In the genomic region with DNA sequence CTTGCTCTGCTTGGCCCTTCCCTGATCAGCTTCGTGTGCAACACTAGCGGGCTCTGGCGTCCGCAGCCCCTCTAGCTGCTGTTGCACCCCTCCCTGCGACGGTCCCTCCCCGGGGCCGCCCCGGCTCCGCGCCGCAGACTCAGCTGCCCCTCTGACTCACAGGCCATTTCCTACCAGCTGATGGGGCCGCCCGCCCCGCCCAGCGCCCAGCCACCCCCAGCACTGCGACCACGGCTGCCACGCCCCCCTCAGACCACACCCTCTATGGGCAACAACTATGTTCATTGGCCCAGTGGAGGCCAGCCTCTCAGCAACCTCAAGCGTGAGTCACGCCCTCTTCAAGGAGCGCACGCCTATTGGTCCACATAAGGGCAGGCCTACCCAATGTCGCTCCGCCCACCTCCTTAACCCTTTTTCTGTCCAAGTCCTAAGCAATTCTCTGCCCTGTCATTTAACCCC, we compare ENCODE assay signal across 8 mouse cellular contexts. TPM values are rescaled to one million over a fixed set of nuclear protein-coding genes. Genes with fewer than 3 reads are reported as not detected.
DNase-seq lines count a peak whose midpoint lies in the region; ATAC-seq and TF ChIP-seq lines count a peak whose summit lies in the region.

No protein-coding gene starts in this region.

- H3K27me3 ChIP-seq in heart, embryonic 15.5 days, result no peaks in the 10 kb centered on the region
- H3K27me3 ChIP-seq in liver, embryonic 14.5 days (ENCODE audit: control insufficient read depth, insufficient read depth, low read length), result no peaks in the 10 kb centered on the region
- no peaks in the 10 kb centered on the region for H3K27me3 ChIP-seq in neural tube, embryonic 11.5 days (ENCODE audit: control insufficient read depth, insufficient read depth, low read length)
- no peaks in the 10 kb centered on the region for H3K27me3 ChIP-seq in stomach, postnatal 0 days (ENCODE audit: control insufficient read depth, insufficient read depth, low read length)

- peak overlapping the region; percentile 87 for H3K4me3 ChIP-seq in heart, embryonic 15.5 days
- peak overlapping the region; percentile 76 to 84 for H3K4me3 ChIP-seq in liver, embryonic 14.5 days (ENCODE audit: insufficient read depth in 1 of 2, low read depth in 2 of 2, low read length in 2 of 2)
- peak overlapping the region; percentile 58 for H3K4me3 ChIP-seq in neural tube, embryonic 11.5 days (ENCODE audit: low read depth, low read length)
- H3K4me3 ChIP-seq in stomach, postnatal 0 days (ENCODE audit: low read depth, low read length), result peak overlapping the region; percentile 74

- WGBS in heart, embryonic 15.5 days, result under 1% methylated on average over 25 of the region's 25 CpGs
- under 1% methylated on average over 25 of the region's 25 CpGs for WGBS in liver, embryonic 14.5 days (ENCODE audit: insufficient replicate concordance)
- 0% methylated on average over 24 of the region's 25 CpGs for WGBS in neural tube, embryonic 11.5 days
- WGBS in stomach, postnatal 0 days, result under 1% methylated on average over 25 of the region's 25 CpGs

- peak overlapping the region; percentile 80 for H3K27ac ChIP-seq in heart, embryonic 15.5 days
- peak overlapping the region; percentile 98 for H3K27ac ChIP-seq in liver, embryonic 14.5 days
- H3K27ac ChIP-seq in neural tube, embryonic 11.5 days (ENCODE audit: low read depth, low read length), result 0 out of 2 replicates have a peak overlapping the region, but pooled peaks have one; percentile 17
- H3K27ac ChIP-seq in stomach, postnatal 0 days (replicated peaks), result peak overlapping the region; percentile 96

- H3K9ac ChIP-seq in heart, embryonic 15.5 days, result peak overlapping the region; percentile 83
- H3K9ac ChIP-seq in liver, embryonic 14.5 days (replicated peaks), result peak overlapping the region; percentile 93
- peak overlapping the region; percentile 66 for H3K9ac ChIP-seq in neural tube, embryonic 11.5 days (ENCODE audit: low read length)
- H3K9ac ChIP-seq in stomach, postnatal 0 days (ENCODE audit: low read length), result peak overlapping the region; percentile 83

- peak overlapping the region; percentile 95 for H3K4me2 ChIP-seq in heart, embryonic 15.5 days
- peak overlapping the region; percentile 86 for H3K4me2 ChIP-seq in liver, embryonic 14.5 days (ENCODE audit: low read depth)
- H3K4me2 ChIP-seq in neural tube, embryonic 11.5 days (ENCODE audit: low read depth), result peak overlapping the region; percentile 71
- peak overlapping the region; percentile 95 for H3K4me2 ChIP-seq in stomach, postnatal 0 days (replicated peaks; ENCODE audit: low read depth)

- TF ChIP-seq CTCF in liver, embryonic 14.5 days (IDR thresholded peaks at IDR 0.05; ENCODE audit: low read depth), result no peak
- peak; percentile 33 for TF ChIP-seq CTCF in stomach, postnatal 0 days (IDR thresholded peaks at IDR 0.05; ENCODE audit: low read depth)

- H3K4me1 ChIP-seq in heart, embryonic 15.5 days (replicated peaks), result peaks cover 42% of the 10 kb centered on the region
- peaks cover 38 to 50% of the 10 kb centered on the region in 2 experiments for H3K4me1 ChIP-seq in liver, embryonic 14.5 days (replicated peaks; ENCODE audit: control insufficient read depth in 2 of 2, insufficient read depth in 2 of 2, low read length in 1 of 2)
- H3K4me1 ChIP-seq in neural tube, embryonic 11.5 days (ENCODE audit: control insufficient read depth, insufficient read depth, low read length), result peaks cover 20% of the 10 kb centered on the region
- H3K4me1 ChIP-seq in stomach, postnatal 0 days (replicated peaks; ENCODE audit: control insufficient read depth, insufficient read depth), result no peaks in the 10 kb centered on the region

- TF ChIP-seq EP300 in liver, embryonic 14.5 days (IDR thresholded peaks at IDR 0.05; ENCODE audit: low read depth), result no peak
- no peak for TF ChIP-seq EP300 in stomach, postnatal 0 days (optimal IDR thresholded peaks at IDR 0.05)

- no peaks in the 10 kb centered on the region for H3K9me3 ChIP-seq in heart, embryonic 15.5 days (replicated peaks)
- H3K9me3 ChIP-seq in liver, embryonic 14.5 days (ENCODE audit: control insufficient read depth, low read length), result no peaks in the 10 kb centered on the region
- H3K9me3 ChIP-seq in neural tube, embryonic 11.5 days (ENCODE audit: control insufficient read depth, low read length), result no peaks in the 10 kb centered on the region
- no peaks in the 10 kb centered on the region for H3K9me3 ChIP-seq in stomach, postnatal 0 days (ENCODE audit: control insufficient read depth, low read length)

- peak; percentile 94 for ATAC-seq in CD4-positive, CD25-positive, alpha-beta regulatory T cell, adult 4 months
- ATAC-seq in heart, embryonic 15.5 days (replicated peaks; ENCODE audit: insufficient number of reproducible peaks, insufficient read depth, low FRiP score, low read depth), result peak; percentile 98
- peak; percentile 92 for ATAC-seq in liver, embryonic 14.5 days (ENCODE audit: insufficient read depth)
- ATAC-seq in neural tube, embryonic 11.5 days (ENCODE audit: insufficient read depth, low FRiP score, low TSS enrichment), result peak; percentile 93
- peak; percentile 97 for ATAC-seq in stomach, postnatal 0 days (ENCODE audit: low FRiP score, low TSS enrichment)

- H3K36me3 ChIP-seq in heart, embryonic 15.5 days, result peaks cover 12% of the 10 kb centered on the region
- peaks cover 10% of the 10 kb centered on the region for H3K36me3 ChIP-seq in liver, embryonic 14.5 days (replicated peaks; ENCODE audit: control insufficient read depth, insufficient read depth, low read depth)
- H3K36me3 ChIP-seq in neural tube, embryonic 11.5 days (ENCODE audit: control insufficient read depth, insufficient read depth, low read length), result peaks cover 5% of the 10 kb centered on the region; the same call in 1 of the 2 replicates
- peaks cover 4% of the 10 kb centered on the region; the same call in 1 of the 2 replicates for H3K36me3 ChIP-seq in stomach, postnatal 0 days (ENCODE audit: control insufficient read depth, insufficient read depth, low read length)

- peak; percentile 97 for DNase-seq in c-Kit-negative CD71-positive TER-119-positive erythroid progenitor cells, embryonic 14.5 days (ENCODE audit: low read depth, low spot score)
- peak; percentile 94 for DNase-seq in fibroblast of lung, adult 2 months (ENCODE audit: low read depth)
- peak; percentile 98 to 100 for DNase-seq in kidney, postnatal 25 days
- peak; percentile 97 to 98 (median 98) for DNase-seq in liver, embryonic 14.5 days (ENCODE audit: low read depth in 3 of 3, low spot score in 3 of 3)
- DNase-seq in neural tube, embryonic 11.5 days (ENCODE audit: low spot score), result peak; percentile 95
- DNase-seq in stomach, postnatal 0 days (ENCODE audit: low spot score), result peak; percentile 97

RNA-seq across cellular contexts. Expression of gene Fam214b, which starts 5.9 kb away (rescaled TPM):
- polyA plus RNA-seq in CD4-positive, CD25-positive, alpha-beta regulatory T cell, adult 4 months (2017; shearing (Covaris generic)), result 1 to 10 TPM; 1.5 to 2.3 TPM
- polyA plus RNA-seq in heart, embryonic 15.5 days (2015; fragmentation: Nextera tagmentation; extraction: Ambion mirVana), result 14.1 and 17.3 TPM in 2 replicates
- 22.2 and 25.8 TPM in 2 replicates for polyA plus RNA-seq in liver, embryonic 14.5 days (2012; rRNA removed)
- 16.9 and 20.9 TPM in 2 replicates for polyA plus RNA-seq in liver, embryonic 14.5 days (2014; fragmentation: Nextera tagmentation; extraction: Ambion mirVana)
- 18.1 and 19.0 TPM in 2 replicates for polyA plus RNA-seq in neural tube, embryonic 11.5 days (2014; fragmentation: Nextera tagmentation; extraction: Ambion mirVana)
- 9.0 and 10.0 TPM in 2 replicates for polyA plus RNA-seq in stomach, postnatal 0 days (2015; fragmentation: Nextera tagmentation; extraction: Ambion mirVana)

RNA-seq across cellular contexts. Expression of gene Stoml2, which starts 8.6 kb away (rescaled TPM):
- 100 to 1,000 TPM; 137 to 170 TPM for polyA plus RNA-seq in CD4-positive, CD25-positive, alpha-beta regulatory T cell, adult 4 months (2017; shearing (Covaris generic))
- 189 and 209 TPM in 2 replicates for polyA plus RNA-seq in heart, embryonic 15.5 days (2015; fragmentation: Nextera tagmentation; extraction: Ambion mirVana)
- 55.8 and 83.2 TPM in 2 replicates for polyA plus RNA-seq in liver, embryonic 14.5 days (2012; rRNA removed)
- 200 and 229 TPM in 2 replicates for polyA plus RNA-seq in liver, embryonic 14.5 days (2014; fragmentation: Nextera tagmentation; extraction: Ambion mirVana)
- 360 and 370 TPM in 2 replicates for polyA plus RNA-seq in neural tube, embryonic 11.5 days (2014; fragmentation: Nextera tagmentation; extraction: Ambion mirVana)
- 151 and 157 TPM in 2 replicates for polyA plus RNA-seq in stomach, postnatal 0 days (2015; fragmentation: Nextera tagmentation; extraction: Ambion mirVana)

RNA-seq across cellular contexts. Expression of gene Pigo, which starts 14.5 kb away (rescaled TPM):
- polyA plus RNA-seq in CD4-positive, CD25-positive, alpha-beta regulatory T cell, adult 4 months (2017; shearing (Covaris generic)), result 10 to 100 TPM; 12.1 to 34.1 TPM
- 15.0 and 15.5 TPM in 2 replicates for polyA plus RNA-seq in heart, embryonic 15.5 days (2015; fragmentation: Nextera tagmentation; extraction: Ambion mirVana)
- polyA plus RNA-seq in liver, embryonic 14.5 days (2012; rRNA removed), result 9.2 and 10.4 TPM in 2 replicates
- polyA plus RNA-seq in liver, embryonic 14.5 days (2014; fragmentation: Nextera tagmentation; extraction: Ambion mirVana), result 8.3 and 11.0 TPM in 2 replicates
- 20.4 and 23.1 TPM in 2 replicates for polyA plus RNA-seq in neural tube, embryonic 11.5 days (2014; fragmentation: Nextera tagmentation; extraction: Ambion mirVana)
- polyA plus RNA-seq in stomach, postnatal 0 days (2015; fragmentation: Nextera tagmentation; extraction: Ambion mirVana), result 10.3 and 11.0 TPM in 2 replicates

RNA-seq across cellular contexts. Expression of gene Unc13b, which starts 18.6 kb away (rescaled TPM):
- polyA plus RNA-seq in CD4-positive, CD25-positive, alpha-beta regulatory T cell, adult 4 months (2017; shearing (Covaris generic)), result under 1 TPM; 0.05 to 0.29 TPM
- polyA plus RNA-seq in heart, embryonic 15.5 days (2015; fragmentation: Nextera tagmentation; extraction: Ambion mirVana), result 10.1 and 11.8 TPM in 2 replicates
- 0.59 and 0.73 TPM in 2 replicates for polyA plus RNA-seq in liver, embryonic 14.5 days (2012; rRNA removed)
- polyA plus RNA-seq in liver, embryonic 14.5 days (2014; fragmentation: Nextera tagmentation; extraction: Ambion mirVana), result 0.19 and 0.37 TPM in 2 replicates
- polyA plus RNA-seq in neural tube, embryonic 11.5 days (2014; fragmentation: Nextera tagmentation; extraction: Ambion mirVana), result 16.1 and 18.9 TPM in 2 replicates
- 3.2 and 4.5 TPM in 2 replicates for polyA plus RNA-seq in stomach, postnatal 0 days (2015; fragmentation: Nextera tagmentation; extraction: Ambion mirVana)

RNA-seq across cellular contexts. Expression of gene Fancg, which starts 29.8 kb away (rescaled TPM):
- polyA plus RNA-seq in CD4-positive, CD25-positive, alpha-beta regulatory T cell, adult 4 months (2017; shearing (Covaris generic)), result 10 to 100 TPM; 23.3 to 38.7 TPM
- 9.8 and 13.5 TPM in 2 replicates for polyA plus RNA-seq in heart, embryonic 15.5 days (2015; fragmentation: Nextera tagmentation; extraction: Ambion mirVana)
- 8.2 and 9.9 TPM in 2 replicates for polyA plus RNA-seq in liver, embryonic 14.5 days (2012; rRNA removed)
- polyA plus RNA-seq in liver, embryonic 14.5 days (2014; fragmentation: Nextera tagmentation; extraction: Ambion mirVana), result 8.3 and 10.0 TPM in 2 replicates
- polyA plus RNA-seq in neural tube, embryonic 11.5 days (2014; fragmentation: Nextera tagmentation; extraction: Ambion mirVana), result 17.3 and 19.3 TPM in 2 replicates
- 7.0 and 7.7 TPM in 2 replicates for polyA plus RNA-seq in stomach, postnatal 0 days (2015; fragmentation: Nextera tagmentation; extraction: Ambion mirVana)

Comparison
In these comparisons a context has a peak if more than half of its experiments do, and no peak if none do; other contexts are left out.
1. Peak in every context shown above with its lines: DNase-seq, ATAC-seq, H3K4me3 ChIP-seq and H3K27ac ChIP-seq.
2. H3K27ac ChIP-seq: peak in every context shown above with its lines; median percentile 98 in liver, embryonic 14.5 days; 96 in stomach, postnatal 0 days; 80 in heart, embryonic 15.5 days; 17 in neural tube, embryonic 11.5 days.